Mouse (Mus musculus): ENCODE measurements around the gene Ddn. TPM values are rescaled to one million over a fixed set of nuclear protein-coding genes. Genes with fewer than 3 reads are reported as not detected.

The Ddn gene
- polyA plus RNA-seq (2016; fragmentation: Nextera tagmentation; extraction: Ambion mirVana) = 0.21 and 0.56 TPM in 2 replicates

GRCm38 (mm10) chr15:98809390-98809789 lies at the start of gene Ddn:
Gene Ddn, minus strand, starts transcription at chr15:98809490.
- Histone ChIP-seq H3K36me3 (peaks cover 32% of the 10 kb centered on the region), H3K27me3 (ENCODE audit: insufficient read depth, poor library complexity, severe bottlenecking) (peaks cover 69% of the 10 kb centered on the region), H3K4me3 (peak within 1 kb of the TSS; percentile 54), H3K4me1 (replicated peaks) (peaks cover 50% of the 10 kb centered on the region), H3K27ac (no peak within 1 kb of the TSS), H3K9me3 (no peaks in the 10 kb centered on the region)
- WGBS = 36% methylated on average over 3 of the region's 3 CpGs
- DNase-seq (ENCODE audit: low spot score) = no peak

DNA sequence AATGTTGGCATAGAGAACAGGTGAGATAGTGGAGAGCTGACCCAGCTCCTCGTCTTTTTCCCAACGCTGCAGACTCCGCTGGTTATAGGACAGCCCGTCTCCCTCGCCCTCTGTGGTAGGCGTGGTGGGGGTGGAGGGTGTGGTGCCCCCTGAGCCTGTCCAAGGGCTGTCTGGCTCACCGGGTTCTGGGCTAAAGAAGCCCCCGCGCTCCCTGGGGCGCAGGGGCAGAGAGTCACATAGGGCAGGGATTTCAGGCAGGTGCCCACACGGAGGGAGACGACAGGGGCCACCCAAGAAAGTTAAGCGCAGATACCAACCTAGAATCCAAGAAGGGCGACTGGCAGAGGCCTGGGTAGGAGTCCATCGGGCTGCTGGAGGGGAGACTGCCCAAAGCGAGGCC lies 44.9 kb upstream of the Ddn start:
- WGBS = 94% methylated on average over 16 of the region's 16 CpGs
- H3K4me1 ChIP-seq (replicated peaks) = no peaks in the 10 kb centered on the region
- H3K27me3 ChIP-seq (ENCODE audit: insufficient read depth, poor library complexity, severe bottlenecking) = no peaks in the 10 kb centered on the region
- DNase-seq (ENCODE audit: low spot score) = no peak
- H3K36me3 ChIP-seq = peaks cover 100% of the 10 kb centered on the region
- no peaks in the 10 kb centered on the region for H3K9me3 ChIP-seq
- no peak overlapping the region for H3K4me3 ChIP-seq
- no peak overlapping the region for H3K27ac ChIP-seq

GRCm38 (mm10) chr15:98853161-98853937 lies 44.1 kb upstream of the Ddn start:
- Histone ChIP-seq H3K4me3 (no peak overlapping the region), H3K4me1 (replicated peaks) (no peaks in the 10 kb centered on the region), H3K27ac (no peak overlapping the region), H3K27me3 (ENCODE audit: insufficient read depth, poor library complexity, severe bottlenecking) (no peaks in the 10 kb centered on the region), H3K9me3 (no peaks in the 10 kb centered on the region), H3K36me3 (peaks cover 100% of the 10 kb centered on the region)
- no peak for DNase-seq (ENCODE audit: low spot score)
- 95% methylated on average over 28 of the region's 28 CpGs for WGBS

DNA sequence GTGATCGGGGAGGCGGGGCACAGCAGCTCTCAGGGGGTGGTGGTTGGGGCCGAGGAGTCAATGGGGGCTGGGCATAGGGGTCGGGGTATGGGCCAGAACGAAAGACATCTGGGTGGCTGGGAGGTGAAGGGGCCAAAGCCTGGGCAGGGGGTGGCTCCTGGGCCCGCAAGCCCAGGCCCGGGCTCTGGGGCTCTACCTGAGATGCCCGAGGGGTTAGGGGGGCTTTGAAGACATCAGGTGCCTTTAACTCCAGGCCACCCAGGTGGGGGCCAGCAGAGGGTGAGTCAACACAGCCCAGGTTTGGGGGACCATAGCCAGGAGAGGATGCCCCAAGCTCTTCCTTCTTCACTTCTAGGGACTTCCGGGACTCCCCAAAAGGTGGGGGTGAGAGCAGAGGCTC lies 43.4 kb upstream of the Ddn start:
- no peaks in the 10 kb centered on the region for H3K9me3 ChIP-seq
- 86% methylated on average over 9 of the region's 9 CpGs for WGBS

DNA sequence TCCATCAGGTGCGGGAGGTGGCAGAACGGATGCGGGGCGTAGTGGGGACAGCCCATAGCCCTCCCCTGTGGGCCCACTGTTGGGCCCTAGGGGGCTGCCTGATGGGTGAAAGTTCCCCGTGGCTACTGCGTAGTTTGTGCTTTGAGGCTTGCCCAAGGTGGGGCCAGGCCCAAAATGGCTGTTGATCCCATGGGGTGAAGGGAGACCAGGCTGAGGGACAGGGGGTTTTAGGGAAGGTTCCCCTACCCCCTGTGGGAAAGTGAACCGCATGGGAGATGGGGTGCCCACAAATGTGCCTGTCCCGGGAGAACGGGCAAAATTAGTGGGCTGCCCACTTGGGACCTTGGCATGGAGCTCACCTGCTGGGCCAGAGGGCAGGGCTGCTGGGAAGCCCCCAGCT lies 42.8 kb upstream of the Ddn start:
- DNase-seq (ENCODE audit: low spot score) = no peak
- H3K4me1 ChIP-seq (replicated peaks) = no peaks in the 10 kb centered on the region
- H3K36me3 ChIP-seq = peaks cover 100% of the 10 kb centered on the region
- no peaks in the 10 kb centered on the region for H3K9me3 ChIP-seq
- no peaks in the 10 kb centered on the region for H3K27me3 ChIP-seq (ENCODE audit: insufficient read depth, poor library complexity, severe bottlenecking)
- no peak overlapping the region for H3K4me3 ChIP-seq
- 96% methylated on average over 9 of the region's 9 CpGs for WGBS
- H3K27ac ChIP-seq = no peak overlapping the region

More for the DNA sequence above, 43.4 kb upstream of the Ddn start:
- no peaks in the 10 kb centered on the region for H3K27me3 ChIP-seq (ENCODE audit: insufficient read depth, poor library complexity, severe bottlenecking)
- no peak overlapping the region for H3K27ac ChIP-seq
- peaks cover 100% of the 10 kb centered on the region for H3K36me3 ChIP-seq
- H3K4me3 ChIP-seq = no peak overlapping the region
- H3K4me1 ChIP-seq (replicated peaks) = no peaks in the 10 kb centered on the region
- no peak for DNase-seq (ENCODE audit: low spot score)

DNA sequence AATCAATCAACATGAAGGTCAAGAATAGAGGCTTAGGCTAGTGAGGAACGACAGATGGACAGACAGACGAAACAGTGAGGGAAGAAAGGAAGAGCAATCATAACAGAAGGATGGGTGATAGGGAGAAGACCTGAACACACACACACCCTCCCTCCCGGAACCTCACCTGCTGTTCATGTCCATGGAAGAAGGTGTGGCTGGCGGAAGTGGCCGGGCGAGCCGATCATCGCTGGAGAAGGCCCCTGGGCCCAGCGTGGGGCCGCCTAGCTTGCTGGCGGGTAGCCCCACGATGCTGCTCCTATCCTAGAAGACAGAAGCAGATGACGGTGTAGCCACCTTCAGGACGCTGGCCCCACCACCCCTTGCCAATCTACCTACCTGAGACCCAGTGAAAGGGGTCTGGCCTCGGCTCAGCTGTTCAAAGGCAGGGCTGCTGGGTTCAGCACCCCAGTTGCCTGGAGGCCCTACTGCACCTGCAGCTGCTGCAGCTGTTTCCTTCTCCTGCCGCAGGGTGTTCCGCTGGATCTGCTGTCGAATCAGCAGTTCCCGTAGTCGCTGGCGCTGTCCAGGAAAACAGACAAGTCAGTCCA lies 42.0 kb upstream of the Ddn start:
- no peaks in the 10 kb centered on the region for H3K4me1 ChIP-seq (replicated peaks)
- H3K27me3 ChIP-seq (ENCODE audit: insufficient read depth, poor library complexity, severe bottlenecking) = no peaks in the 10 kb centered on the region
- no peaks in the 10 kb centered on the region for H3K9me3 ChIP-seq
- no peak overlapping the region for H3K4me3 ChIP-seq
- peaks cover 100% of the 10 kb centered on the region for H3K36me3 ChIP-seq
- 93% methylated on average over 21 of the region's 21 CpGs for WGBS
- DNase-seq (ENCODE audit: low spot score) = no peak
- H3K27ac ChIP-seq = no peak overlapping the region

DNA sequence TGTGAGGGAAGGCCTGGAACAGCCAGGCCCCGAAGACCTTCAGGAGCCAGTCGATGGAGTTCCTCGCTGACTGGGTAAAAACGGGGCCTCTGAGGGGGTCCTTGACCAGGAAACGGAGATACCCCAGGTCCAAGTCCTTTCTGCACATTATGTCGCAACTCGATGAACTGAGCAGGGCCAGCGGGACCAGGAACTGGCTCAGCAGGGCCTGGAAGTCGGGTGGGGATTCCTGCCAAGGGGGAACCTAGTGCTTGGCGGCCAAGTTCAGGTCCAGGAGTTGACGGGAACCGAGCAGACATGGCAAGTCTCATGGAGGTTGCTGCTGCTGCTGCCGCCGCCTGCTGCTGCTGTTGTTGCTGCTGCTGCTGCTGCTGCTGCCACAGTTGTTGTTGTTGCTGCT lies 41.4 kb upstream of the Ddn start:
- H3K4me1 ChIP-seq (replicated peaks) = no peaks in the 10 kb centered on the region
- H3K4me3 ChIP-seq = no peak overlapping the region
- no peaks in the 10 kb centered on the region for H3K27me3 ChIP-seq (ENCODE audit: insufficient read depth, poor library complexity, severe bottlenecking)
- DNase-seq (ENCODE audit: low spot score) = no peak
- H3K36me3 ChIP-seq = peaks cover 100% of the 10 kb centered on the region
- no peak overlapping the region for H3K27ac ChIP-seq
- no peaks in the 10 kb centered on the region for H3K9me3 ChIP-seq
- 95% methylated on average over 14 of the region's 14 CpGs for WGBS

- H3K4me1 ChIP-seq (replicated peaks) = no peaks in the 10 kb centered on the region
- no peak overlapping the region for H3K4me3 ChIP-seq
- no peak overlapping the region for H3K27ac ChIP-seq
- 92% methylated on average over 16 of the region's 16 CpGs for WGBS
- no peak for DNase-seq (ENCODE audit: low spot score)
- no peaks in the 10 kb centered on the region for H3K27me3 ChIP-seq (ENCODE audit: insufficient read depth, poor library complexity, severe bottlenecking)
- peaks cover 100% of the 10 kb centered on the region for H3K36me3 ChIP-seq
- H3K9me3 ChIP-seq = no peaks in the 10 kb centered on the region
These were observed 40.8 kb upstream of the Ddn start for GRCm38 (mm10) chr15:98849956-98850600.

DNA sequence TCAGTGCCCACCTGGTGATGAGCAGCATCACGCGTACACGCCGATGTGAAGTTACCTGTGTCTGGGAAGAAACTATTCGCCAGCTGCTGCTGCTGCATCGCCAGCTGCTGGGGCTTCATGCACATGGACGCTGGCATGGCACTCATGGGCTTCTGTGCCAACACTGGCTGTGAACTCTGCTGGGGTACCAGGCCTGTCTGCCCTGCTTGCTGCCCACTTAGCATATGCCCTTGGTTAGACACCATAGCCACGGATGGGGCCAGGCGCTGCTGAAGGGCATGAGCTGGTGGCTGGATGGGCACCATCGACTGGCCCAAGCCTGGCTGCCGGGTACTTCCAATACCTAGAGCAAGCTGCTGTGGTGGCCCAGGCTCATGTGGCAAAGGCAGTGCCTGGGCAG lies 39.9 kb upstream of the Ddn start:
- H3K9me3 ChIP-seq = no peaks in the 10 kb centered on the region
- no peak for DNase-seq (ENCODE audit: low spot score)
- no peak overlapping the region for H3K27ac ChIP-seq
- 96% methylated on average over 11 of the region's 11 CpGs for WGBS
- no peaks in the 10 kb centered on the region for H3K4me1 ChIP-seq (replicated peaks)
- H3K36me3 ChIP-seq = peaks cover 100% of the 10 kb centered on the region
- no peak overlapping the region for H3K4me3 ChIP-seq
- H3K27me3 ChIP-seq (ENCODE audit: insufficient read depth, poor library complexity, severe bottlenecking) = no peaks in the 10 kb centered on the region

DNA sequence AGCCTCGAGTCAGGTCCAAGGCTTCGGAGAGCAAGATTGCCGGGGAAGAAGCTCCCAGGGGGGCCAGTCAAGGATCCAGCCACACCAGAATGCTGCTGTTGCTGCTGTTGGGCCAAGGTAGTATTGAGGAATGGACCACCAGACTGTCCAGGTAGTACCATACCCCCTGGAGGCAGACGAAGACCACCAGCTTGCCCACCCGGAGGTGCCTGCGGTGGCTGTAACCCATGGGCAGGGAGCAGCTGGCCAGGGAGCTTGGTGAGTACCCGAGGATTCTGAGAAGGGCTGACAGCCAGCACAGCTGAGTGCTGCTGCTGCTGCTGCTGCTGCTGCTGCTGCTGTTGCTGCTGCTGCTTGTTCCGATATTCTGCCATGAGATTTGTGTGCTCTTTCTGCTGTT lies 36.9 kb upstream of the Ddn start:
- Histone ChIP-seq H3K9me3 (no peaks in the 10 kb centered on the region), H3K4me1 (replicated peaks) (no peaks in the 10 kb centered on the region), H3K4me3 (no peak overlapping the region), H3K27me3 (ENCODE audit: insufficient read depth, poor library complexity, severe bottlenecking) (no peaks in the 10 kb centered on the region), H3K27ac (no peak overlapping the region), H3K36me3 (peaks cover 100% of the 10 kb centered on the region)
- no peak for DNase-seq (ENCODE audit: low spot score)
- WGBS = 93% methylated on average over 8 of the region's 8 CpGs

DNA sequence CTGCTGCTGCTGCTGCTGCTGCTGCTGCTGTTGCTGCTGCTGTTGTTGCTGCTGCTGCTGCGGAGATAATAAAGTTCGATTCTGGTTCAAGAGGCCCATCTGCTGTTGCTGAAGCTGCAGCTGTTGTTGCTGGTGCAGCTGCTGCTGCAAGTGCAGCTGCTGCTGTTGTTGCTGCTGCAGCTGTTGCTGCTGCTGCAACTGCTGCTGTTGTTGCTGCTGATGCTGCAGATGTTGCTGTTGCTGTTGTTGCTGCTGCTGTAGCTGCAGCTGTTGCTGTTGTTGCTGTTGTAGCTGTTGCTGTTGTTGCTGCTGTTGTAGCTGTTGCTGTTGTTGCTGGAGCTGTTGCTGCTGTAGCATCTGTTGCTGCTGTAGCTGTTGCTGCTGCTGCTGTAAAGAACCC lies 35.9 kb upstream of the Ddn start:
- DNase-seq (ENCODE audit: low spot score) = no peak
- Histone ChIP-seq H3K27ac (no peak overlapping the region), H3K4me1 (replicated peaks) (no peaks in the 10 kb centered on the region), H3K9me3 (no peaks in the 10 kb centered on the region), H3K36me3 (peaks cover 100% of the 10 kb centered on the region), H3K27me3 (ENCODE audit: insufficient read depth, poor library complexity, severe bottlenecking) (no peaks in the 10 kb centered on the region), H3K4me3 (no peak overlapping the region)
- WGBS = 97% methylated on average over 2 of the region's 2 CpGs

DNA sequence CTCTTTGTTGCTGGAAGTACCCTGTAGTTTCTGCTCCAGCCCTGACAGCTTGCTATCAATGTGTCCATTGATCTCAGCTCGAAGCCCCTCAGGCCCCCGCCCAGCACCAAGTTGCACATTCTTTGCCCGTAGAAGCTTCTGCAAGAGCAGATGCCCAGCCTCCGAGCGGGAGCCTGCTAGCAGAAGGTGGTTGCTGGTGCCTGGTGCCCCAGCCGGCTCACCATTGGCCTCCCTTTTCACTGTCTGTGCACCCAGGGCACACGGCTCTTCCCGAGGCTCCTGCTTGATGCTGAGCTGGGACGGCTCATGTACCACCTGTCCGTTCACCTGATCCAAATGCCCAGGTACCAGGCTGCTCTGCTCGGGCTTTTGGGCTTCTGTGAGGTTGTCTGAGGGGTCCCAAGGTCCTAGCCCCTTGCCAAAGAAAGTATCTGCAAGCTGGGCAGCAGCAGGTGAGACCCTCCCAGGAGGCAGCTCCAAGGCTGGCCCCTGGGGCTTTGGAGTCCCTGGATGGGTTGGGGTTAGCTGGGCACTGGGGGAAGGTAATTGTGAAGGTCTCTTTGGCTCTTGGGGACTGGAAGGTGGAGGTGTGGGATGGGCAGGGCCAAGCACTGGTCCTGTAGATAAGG lies 34.4 kb upstream of the Ddn start:
- DNase-seq (ENCODE audit: low spot score) = no peak
- Histone ChIP-seq H3K4me1 (replicated peaks) (no peaks in the 10 kb centered on the region), H3K4me3 (no peak overlapping the region), H3K27me3 (ENCODE audit: insufficient read depth, poor library complexity, severe bottlenecking) (no peaks in the 10 kb centered on the region), H3K27ac (no peak overlapping the region), H3K9me3 (no peaks in the 10 kb centered on the region), H3K36me3 (peaks cover 100% of the 10 kb centered on the region)
- WGBS = 86% methylated on average over 11 of the region's 11 CpGs
